Mouse (Mus musculus) left cerebral cortex, postnatal 36 days (tissue): ENCODE measurements around the gene Rdh16. TPM values are rescaled to one million over a fixed set of nuclear protein-coding genes. Genes with fewer than 3 reads are reported as not detected.
"Not testable (repeated sequence)": the region's sequence is repeated elsewhere in the genome, so short reads cannot be mapped to it uniquely, and the experiment has no call there.

Experiments used
- DNase-seq, 2 experiments: peaks; one replicate each; pipeline ENCODE4 v3.0.0; 2021 to 2022; ENCODE audit warnings: low spot score in 2 of 2, mixed read lengths in 1 of 2
- intact Hi-C: fragments of 180-260 bp; cut with DNase I; formaldehyde crosslinking; loops from one replicate; pipeline ENCODE4 v1.15.1; 2025
- total RNA-seq, 2 experiments: library from RNA; stranded (reverse); gene quantifications; 2 replicates each; pipeline ENCODE4 v1.2.3; 2021

Gene Rdh16
- total RNA-seq, 2 experiments from 2014 or later = 0.16 to 0.20 TPM

- intact Hi-C loops = no loop called here
Observed at GRCm38 (mm10) chr10:127891481-127891880, 90.5 kb downstream of the Rdh16 start.

GRCm38 (mm10) chr10:127893163-127894022 lies 92.4 kb downstream of the Rdh16 start:
- intact Hi-C loops, DNase-seq: not testable (repeated sequence)

More at GRCm38 (mm10) chr10:127891481-127891880, 90.5 kb downstream of the Rdh16 start:
- no peak for DNase-seq

Other genes starting within 250 kb of the Rdh16 start
- gene Lrp1, start 180.0 kb upstream of the Rdh16 start, total RNA-seq = 100 to 1,000 TPM; 285 to 320 TPM
- 10 to 100 TPM in 1 of 2 experiments, 1 to 10 TPM in 1; 9.0 to 12.7 TPM for gene Stat6, start 158.2 kb upstream of the Rdh16 start, total RNA-seq
- gene Nemp1, start 134.3 kb upstream of the Rdh16 start, total RNA-seq = 1 to 10 TPM; 3.5 to 3.9 TPM
- gene Nab2, start 132.6 kb upstream of the Rdh16 start, total RNA-seq = 10 to 100 TPM; 39.7 to 40.5 TPM
- gene Myo1a, start 96.0 kb upstream of the Rdh16 start, total RNA-seq = under 1 TPM; 0.49 to 0.59 TPM
- 10 to 100 TPM; 15.5 to 17.5 TPM for gene Tac2, start 76.7 kb upstream of the Rdh16 start, total RNA-seq
- gene Zbtb39, start 61.6 kb upstream of the Rdh16 start, total RNA-seq = 1 to 10 TPM; 8.8 to 9.6 TPM
- 1 to 10 TPM; 1.5 to 1.6 TPM for gene Gpr182, start 49.4 kb upstream of the Rdh16 start, total RNA-seq
- under 1 TPM; 0.15 to 0.36 TPM for gene Rdh1, start 41.4 kb upstream of the Rdh16 start, total RNA-seq
- under 1 TPM; 0.57 to 0.66 TPM for gene Rdh16f1, start 41.4 kb upstream of the Rdh16 start, total RNA-seq
- not detected for gene Rdh9, start 24.8 kb upstream of the Rdh16 start, total RNA-seq
- gene Rdh19, start 48.8 kb downstream of the Rdh16 start, total RNA-seq = not detected
- not detected for gene Rdh16f2, start 65.3 kb downstream of the Rdh16 start, total RNA-seq
- gene Rdh7, start 87.7 kb downstream of the Rdh16 start, total RNA-seq = not detected
- gene Sdr9c7, start 97.4 kb downstream of the Rdh16 start, total RNA-seq = not detected
- not detected for gene Hsd17b6, start 206.5 kb downstream of the Rdh16 start, total RNA-seq
- 1 to 10 TPM; 6.7 to 7.2 TPM for gene Prim1, start 214.0 kb downstream of the Rdh16 start, total RNA-seq
- 100 to 1,000 TPM; 292 to 297 TPM for gene Naca, start 234.4 kb downstream of the Rdh16 start, total RNA-seq